Mouse (Mus musculus) embryo, embryonic 10.5 days (tissue): Measurements from ENCODE around the gene Eme1.
A peak's percentile ranks its signal among the peaks of the same experiment; 100 is the strongest.

Source experiments
- DNase-seq: peaks from one replicate; pipeline ENCODE4 v3.0.0-alpha.2; 2015; ENCODE audit warnings: low spot score

Gene Eme1

GRCm38 (mm10) chr11:94646457-94646856 is 7.3 kb downstream of the Eme1 start:
- no peak for DNase-seq

- DNase-seq = no peak
Observed at GRCm38 (mm10) chr11:94644461-94645219, 9.1 kb downstream of the Eme1 start.

GRCm38 (mm10) chr11:94634431-94634830 is 19.3 kb downstream of the Eme1 start:
- no peak for DNase-seq

GRCm38 (mm10) chr11:94632988-94633387 is 20.8 kb downstream of the Eme1 start:
- no peak for DNase-seq

- no peak for DNase-seq
Observed at GRCm38 (mm10) chr11:94631969-94632368, 21.8 kb downstream of the Eme1 start.

- DNase-seq = peak; percentile 25
Observed at GRCm38 (mm10) chr11:94630199-94631011, 23.4 kb downstream of the Eme1 start.

- DNase-seq = no peak
Observed at GRCm38 (mm10) chr11:94629884-94630198, 23.9 kb downstream of the Eme1 start.

- peak; percentile 94 for DNase-seq
Observed at GRCm38 (mm10) chr11:94629199-94629883, 24.4 kb downstream of the Eme1 start, which contains the start of gene Lrrc59. TSS of gene Lrrc59 (plus strand) at chr11:94629767.

- DNase-seq = no peak
Observed at GRCm38 (mm10) chr11:94622162-94622561, 31.6 kb downstream of the Eme1 start.

GRCm38 (mm10) chr11:94621458-94621852 is 32.3 kb downstream of the Eme1 start:
- no peak for DNase-seq

- no peak for DNase-seq
Observed at GRCm38 (mm10) chr11:94620766-94621457, 32.9 kb downstream of the Eme1 start.

GRCm38 (mm10) chr11:94617646-94618045 is 36.1 kb downstream of the Eme1 start:
- no peak for DNase-seq

- DNase-seq = no peak
Observed at GRCm38 (mm10) chr11:94615494-94615893, 38.3 kb downstream of the Eme1 start.

GRCm38 (mm10) chr11:94614603-94615002 is 39.2 kb downstream of the Eme1 start:
- DNase-seq = no peak

- DNase-seq = no peak
Observed at GRCm38 (mm10) chr11:94610744-94611740, 42.7 kb downstream of the Eme1 start.

- DNase-seq = no peak
Observed at GRCm38 (mm10) chr11:94602356-94602955, 51.3 kb downstream of the Eme1 start.

GRCm38 (mm10) chr11:94601321-94602281 is 52.2 kb downstream of the Eme1 start, which contains the start of gene Acsf2:
TSS of gene Acsf2 (minus strand) at chr11:94601871.
- DNase-seq = peak; percentile 88

- DNase-seq = no peak
Observed at GRCm38 (mm10) chr11:94600447-94600846, 53.3 kb downstream of the Eme1 start.

- no peak for DNase-seq
Observed at GRCm38 (mm10) chr11:94598437-94599120, 55.2 kb downstream of the Eme1 start.
